Mouse (Mus musculus) mature B cell (primary cell): Measurements from ENCODE around the gene Gpr26.

ENCODE experiments used
- in situ Hi-C: fragments of 300-500 bp; cut with MboI; formaldehyde crosslinking; loops from 2 replicates; pipeline ENCODE4 v1.14.3; 2019

Gene Gpr26

DNA sequence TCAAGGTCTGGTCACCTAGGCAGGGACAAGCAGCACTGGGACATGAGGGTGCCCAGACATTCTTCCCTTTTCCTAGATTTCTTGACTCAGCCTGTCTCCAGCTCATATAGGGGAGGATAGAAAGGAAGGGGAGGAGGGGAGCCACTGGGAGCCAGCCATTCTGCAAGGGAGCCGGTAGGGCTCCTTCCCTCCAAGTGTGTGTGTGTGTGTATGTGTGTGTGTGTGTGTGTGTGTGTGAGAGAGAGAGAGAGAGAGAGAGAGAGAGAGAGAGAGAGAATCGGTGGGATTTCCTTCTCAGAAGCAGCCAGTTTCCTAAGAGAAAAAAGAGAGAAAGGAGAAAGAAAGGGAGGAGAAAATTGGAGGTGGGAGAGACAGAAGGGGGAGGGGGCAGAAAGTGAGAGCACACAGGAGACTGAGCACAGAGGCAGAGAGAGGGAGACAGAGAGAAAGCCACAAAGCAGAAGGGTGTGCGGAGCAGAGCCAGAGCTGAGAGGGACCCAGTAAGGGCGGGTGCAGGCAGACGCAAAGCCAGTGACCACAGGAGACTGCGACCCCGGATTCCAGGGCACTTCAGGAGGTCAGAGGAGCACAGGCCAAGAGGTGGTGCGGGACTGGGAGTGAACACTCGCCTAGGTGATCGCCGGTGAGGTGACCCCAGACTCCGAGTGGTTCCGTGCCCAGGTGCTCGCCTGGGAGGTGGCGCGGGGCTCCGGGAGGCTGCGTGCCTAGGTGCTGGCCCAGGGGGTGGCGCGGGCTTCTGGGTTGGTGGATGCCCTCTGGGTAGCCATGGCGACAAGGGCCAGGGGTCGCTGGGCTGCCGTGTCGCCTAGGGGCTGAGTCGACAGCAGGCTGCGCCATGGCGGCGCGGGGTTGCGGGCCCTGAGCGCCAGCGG, at the start of gene Gpr26:
TSS of gene Gpr26 (plus strand) at position 438 of the 893 bp plus-strand sequence.
- in situ Hi-C loops: no loop called here

DNA sequence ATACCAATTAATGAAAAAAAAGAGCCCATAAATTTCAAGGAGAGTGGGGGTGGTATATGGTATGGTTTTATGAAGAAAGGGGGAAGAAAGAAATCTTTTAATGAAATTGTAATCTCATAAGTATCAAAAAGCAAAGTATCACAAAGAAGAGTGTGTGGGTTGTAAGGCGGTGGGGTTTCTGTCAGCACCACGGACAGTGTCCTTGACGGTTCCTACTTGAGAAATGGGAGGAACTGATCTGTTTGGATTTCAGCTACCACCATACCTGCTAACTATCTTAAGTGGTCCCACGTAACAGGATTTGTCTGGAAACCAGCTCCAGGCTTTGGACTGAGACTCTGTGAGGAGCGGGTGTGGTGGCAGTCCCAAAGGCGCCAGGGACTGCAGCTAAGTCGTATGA, 48.9 kb upstream of the Gpr26 start:
- in situ Hi-C loops: no loop called here

GRCm38 (mm10) chr7:131927288-131928050, 38.8 kb upstream of the Gpr26 start:
- in situ Hi-C loops: no loop called here

DNA sequence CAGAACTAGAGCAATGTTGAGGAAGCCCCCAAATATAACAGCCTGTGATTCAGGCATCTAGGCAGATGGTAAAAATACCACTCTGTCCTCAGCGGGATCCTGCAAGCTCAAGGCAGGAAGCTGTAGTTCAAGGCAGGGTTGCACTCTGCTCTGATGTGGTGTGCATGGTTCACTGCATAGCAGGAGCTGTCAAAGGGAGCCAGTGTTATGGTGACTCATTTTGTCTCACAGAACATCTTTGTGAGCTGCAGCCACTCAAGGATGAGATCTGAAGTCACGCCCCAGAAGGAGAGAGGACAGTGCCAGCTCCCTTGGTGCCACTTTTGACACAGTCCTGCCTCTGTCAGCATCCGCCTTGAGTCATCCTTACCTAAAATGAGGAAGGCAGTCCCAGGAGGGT, 28.6 kb upstream of the Gpr26 start:
- in situ Hi-C loops: no loop called here

DNA sequence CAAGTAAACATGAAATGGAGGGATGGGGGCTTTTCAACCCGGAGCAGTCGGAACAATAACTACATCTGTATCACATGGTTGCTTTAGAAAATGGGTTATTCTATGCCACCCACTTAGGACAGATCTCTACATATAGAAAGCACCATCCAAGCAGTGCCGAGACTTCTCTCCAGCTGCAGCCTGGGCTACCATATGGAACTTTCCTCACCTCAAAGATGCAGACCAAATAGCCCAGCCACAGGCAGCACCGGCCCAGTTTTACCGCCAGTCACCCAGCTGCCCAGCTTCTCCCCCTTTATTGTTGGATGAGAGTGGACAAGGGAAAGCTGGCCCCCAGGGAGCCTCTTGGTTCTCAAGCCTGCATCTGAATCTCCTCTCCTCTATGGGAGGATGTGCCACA, 15.1 kb upstream of the Gpr26 start:
- in situ Hi-C loops: no loop called here

DNA sequence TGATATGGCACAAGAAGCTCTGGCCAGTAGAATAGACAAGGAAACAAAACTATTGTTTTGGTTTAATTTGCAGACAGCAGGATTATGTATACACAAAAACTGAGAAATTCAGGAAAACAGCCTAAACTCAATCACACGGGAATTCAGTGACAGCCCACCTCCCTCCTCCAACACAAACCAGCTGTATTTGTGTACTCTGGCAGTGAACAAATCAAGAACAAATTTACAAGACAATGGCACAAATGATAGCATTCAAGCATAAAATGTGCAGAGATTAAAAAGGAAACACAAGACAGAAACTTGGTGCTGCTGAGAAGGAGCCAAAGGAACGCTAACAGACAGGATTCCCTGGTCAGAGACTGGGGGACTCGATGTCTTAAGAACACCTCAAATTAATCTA, 12.9 kb upstream of the Gpr26 start:
- in situ Hi-C loops: no loop called here

- in situ Hi-C loops: no loop called here
Measured at GRCm38 (mm10) chr7:131958705-131959104, 7.6 kb upstream of the Gpr26 start.

- in situ Hi-C loops: no loop called here
Measured at GRCm38 (mm10) chr7:131960551-131960950, 5.7 kb upstream of the Gpr26 start.

DNA sequence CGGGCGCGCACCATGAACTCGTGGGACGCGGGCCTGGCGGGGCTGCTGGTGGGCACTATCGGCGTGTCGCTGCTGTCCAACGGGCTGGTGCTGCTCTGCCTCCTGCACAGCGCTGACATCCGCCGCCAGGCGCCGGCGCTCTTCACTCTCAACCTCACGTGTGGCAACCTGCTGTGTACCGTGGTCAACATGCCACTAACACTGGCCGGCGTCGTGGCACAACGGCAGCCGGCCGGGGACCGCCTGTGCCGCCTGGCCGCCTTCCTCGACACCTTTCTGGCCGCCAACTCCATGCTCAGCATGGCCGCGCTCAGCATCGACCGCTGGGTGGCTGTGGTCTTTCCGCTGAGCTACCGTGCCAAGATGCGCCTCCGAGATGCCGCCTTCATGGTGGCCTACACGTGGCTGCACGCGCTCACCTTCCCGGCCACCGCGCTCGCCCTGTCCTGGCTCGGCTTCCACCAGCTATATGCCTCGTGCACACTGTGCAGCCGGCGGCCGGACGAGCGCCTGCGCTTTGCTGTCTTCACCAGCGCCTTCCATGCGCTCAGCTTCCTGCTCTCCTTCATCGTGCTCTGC, 745 bp downstream of the Gpr26 start:
- in situ Hi-C loops: no loop called here

DNA sequence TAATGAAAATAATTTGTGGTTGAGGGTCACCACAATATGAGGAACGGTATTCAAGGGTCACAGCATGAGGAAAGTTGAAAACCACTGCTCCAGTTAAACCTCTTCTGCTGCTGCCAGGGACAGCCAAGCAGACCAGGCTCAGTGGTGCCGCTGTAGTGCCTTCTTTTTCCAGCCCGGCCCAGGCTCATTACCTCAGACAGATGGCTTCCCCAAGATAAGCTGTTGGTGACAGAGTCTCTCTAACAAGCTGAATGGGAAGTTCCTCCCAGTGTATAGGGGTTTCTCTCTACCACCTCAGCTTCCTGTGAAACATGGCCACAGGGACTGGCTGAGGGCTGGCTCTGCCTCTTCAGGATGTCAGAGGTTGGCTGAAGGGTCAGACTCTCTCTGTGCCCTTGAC, 4.0 kb downstream of the Gpr26 start:
- in situ Hi-C loops: no loop called here

GRCm38 (mm10) chr7:131975867-131976266, 9.6 kb downstream of the Gpr26 start:
- in situ Hi-C loops: no loop called here

- in situ Hi-C loops: no loop called here
Measured at GRCm38 (mm10) chr7:131978609-131979008, 12.3 kb downstream of the Gpr26 start.

DNA sequence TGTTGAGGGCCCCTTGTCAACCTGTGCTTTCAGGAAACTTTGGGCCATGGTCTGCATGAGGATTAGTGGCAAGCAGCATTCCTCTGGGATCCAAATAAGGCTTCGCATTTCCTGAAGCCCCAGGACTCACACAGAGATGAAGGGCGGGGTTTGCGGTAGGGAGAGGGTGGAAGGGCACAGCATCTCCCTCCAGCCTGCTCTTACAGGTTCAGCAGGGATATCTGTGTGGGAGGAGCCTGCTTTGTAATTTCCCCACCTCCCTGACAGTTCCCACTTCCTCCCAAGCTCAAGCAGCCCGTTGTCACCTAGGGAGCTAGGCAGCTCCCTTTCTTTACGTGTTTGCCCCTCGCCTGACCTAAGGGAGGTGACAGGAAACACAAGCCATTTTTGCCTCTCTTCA, 22.8 kb downstream of the Gpr26 start:
- in situ Hi-C loops: no loop called here

DNA sequence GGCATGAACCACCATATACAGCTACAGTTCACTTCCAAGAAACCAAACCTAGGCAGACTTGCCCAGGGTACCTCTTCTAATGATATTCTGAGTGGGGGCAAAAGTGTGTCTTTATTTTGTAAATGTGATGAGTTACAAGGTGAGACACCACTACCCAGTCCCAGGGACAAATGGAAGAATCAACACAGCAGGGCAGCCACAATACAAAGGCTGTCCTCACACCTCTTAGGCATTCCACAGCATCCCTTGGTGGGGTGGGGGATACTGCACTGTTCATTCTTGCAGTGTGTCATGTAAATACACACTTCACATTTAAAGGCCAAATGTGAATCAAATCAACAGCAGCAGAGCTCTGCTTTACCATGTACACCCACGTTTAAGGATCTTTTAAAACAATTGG, 26.0 kb downstream of the Gpr26 start:
- in situ Hi-C loops: no loop called here

GRCm38 (mm10) chr7:131992873-131993272, 26.6 kb downstream of the Gpr26 start:
- in situ Hi-C loops: no loop called here

GRCm38 (mm10) chr7:132005996-132006696, 39.9 kb downstream of the Gpr26 start:
- in situ Hi-C loops: no loop called here

DNA sequence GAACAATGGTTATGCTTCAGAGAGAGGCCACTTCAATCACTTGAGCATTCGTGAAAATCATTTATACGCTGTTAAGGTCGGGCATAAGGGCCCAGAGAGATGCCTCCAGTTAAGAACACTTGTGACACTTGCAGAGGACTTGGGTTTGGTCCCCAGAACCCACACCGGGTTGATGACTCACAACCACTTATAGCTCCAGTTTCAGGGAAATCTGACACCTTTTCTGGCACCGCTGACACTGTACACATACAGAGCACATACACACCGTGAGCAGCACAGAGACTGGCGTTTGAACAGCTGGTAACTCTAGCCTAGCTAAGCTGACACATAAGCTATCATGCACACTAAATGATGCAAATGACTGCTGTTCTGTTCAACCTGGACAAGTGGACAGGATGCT, 42.7 kb downstream of the Gpr26 start:
- in situ Hi-C loops: no loop called here

DNA sequence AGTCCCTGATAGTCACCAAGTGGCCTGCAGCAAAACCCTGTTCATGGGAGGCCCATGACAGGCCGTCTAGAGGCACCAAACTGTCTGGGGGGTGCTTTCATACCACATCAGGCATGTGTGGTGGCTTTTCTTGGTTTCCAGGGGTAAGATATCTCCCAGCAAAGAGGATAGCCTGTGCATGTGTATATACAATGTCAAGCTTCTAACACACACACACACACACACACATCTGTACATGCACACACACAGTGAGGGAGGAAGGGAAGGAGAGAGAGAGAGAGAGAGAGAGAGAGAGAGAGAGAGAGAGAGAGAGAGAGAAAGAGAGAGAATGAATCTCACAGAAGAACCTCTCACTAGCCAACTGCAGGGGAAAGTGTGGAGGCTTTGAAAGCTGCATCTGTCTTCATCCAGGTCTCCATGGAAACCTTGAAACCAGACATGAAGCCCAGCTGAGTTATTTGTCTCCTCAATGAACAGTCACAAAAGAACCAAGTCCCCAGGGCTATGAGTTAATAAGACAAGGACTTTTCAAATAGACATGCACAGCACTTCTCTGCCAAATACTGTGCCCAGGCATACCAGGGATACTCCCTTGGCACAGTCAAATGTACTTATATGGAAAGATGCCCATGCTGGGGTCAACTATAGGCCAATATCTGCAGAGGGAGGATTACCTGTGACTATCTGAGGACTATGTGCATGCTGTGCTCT, 46.9 kb downstream of the Gpr26 start:
- in situ Hi-C loops: no loop called here

DNA sequence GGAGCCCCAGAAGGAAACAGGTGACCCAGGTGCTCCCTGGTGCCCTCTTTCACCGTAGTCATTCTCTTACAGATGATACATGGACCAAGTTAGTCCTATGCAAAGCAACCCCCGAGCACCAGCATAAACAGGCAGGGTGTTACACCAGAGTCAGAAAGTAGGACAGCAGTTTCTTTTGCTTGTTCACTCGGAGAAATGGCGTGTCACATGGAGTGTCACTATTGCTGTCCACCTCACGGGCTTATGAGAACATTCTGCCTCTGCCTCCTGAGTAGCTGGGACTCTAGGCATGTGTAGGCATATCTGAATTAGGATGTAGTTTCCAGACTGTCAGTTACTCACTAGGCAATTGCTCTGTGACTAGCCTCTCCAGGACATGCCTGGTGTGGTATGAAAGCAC, 47.7 kb downstream of the Gpr26 start:
- in situ Hi-C loops: no loop called here

DNA sequence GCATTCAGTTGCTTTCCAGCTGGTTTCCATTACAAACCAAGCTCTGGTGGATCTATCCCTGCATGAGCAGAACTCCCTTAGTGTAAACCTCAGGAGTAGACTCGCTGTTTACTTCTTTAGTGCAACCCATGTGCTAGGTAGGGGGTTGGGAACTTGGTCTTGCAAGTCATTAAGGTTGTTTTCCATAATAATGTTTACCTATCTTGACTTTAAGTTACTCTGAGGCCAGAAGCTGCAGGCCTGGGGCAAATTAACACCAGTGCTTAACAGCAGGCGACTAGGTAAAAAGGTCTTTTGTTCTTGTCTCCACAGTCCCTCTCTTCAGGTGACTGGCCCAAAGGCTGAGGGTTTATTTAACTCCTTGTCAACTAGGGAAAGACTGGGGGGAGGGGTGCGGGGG, 48.9 kb downstream of the Gpr26 start:
- in situ Hi-C loops: no loop called here

DNA sequence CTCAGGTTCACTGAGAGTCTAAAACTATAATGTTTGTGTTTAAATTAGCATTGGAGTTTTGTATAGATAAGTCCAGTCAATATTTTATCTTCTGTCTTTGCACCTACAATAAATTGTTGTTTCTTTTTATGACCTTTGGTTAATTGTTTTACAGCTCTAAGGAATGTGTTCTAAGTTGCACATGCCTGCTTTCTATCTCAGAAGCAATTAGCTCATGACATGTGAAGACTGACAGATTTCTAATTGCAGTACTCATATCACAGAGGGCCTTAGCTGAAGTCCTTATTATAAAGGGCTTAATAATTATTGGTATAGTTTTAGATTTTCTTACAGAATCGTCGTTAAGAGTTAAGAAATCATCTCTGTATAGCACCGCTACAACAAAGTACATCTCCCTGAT, 49.7 kb downstream of the Gpr26 start:
- in situ Hi-C loops: no loop called here

DNA sequence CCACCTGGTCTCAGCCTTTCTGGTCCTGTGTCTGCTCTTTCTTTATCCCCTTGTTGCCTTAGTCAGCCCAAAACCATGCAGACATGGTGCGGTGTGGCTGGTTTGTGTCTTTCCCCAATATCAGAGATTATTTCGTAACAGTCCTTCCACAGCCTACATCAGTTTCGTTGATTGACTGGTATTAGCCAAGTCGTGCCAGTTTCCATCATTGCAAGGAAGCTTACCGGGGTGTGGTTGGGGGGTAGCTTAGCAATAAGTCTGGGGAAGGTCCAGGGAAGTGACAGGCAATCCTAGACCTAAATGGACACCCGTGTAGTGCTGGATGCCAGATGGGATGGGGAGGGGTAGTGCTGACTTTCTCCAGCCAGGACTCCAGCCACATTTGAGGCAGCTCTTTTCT, 59.3 kb downstream of the Gpr26 start:
- in situ Hi-C loops: no loop called here
